Mouse (Mus musculus) neural tube, embryonic 11.5 days (tissue): ENCODE measurements around the gene Vmn2r57. TPM values are rescaled to one million over a fixed set of nuclear protein-coding genes. Genes with fewer than 3 reads are reported as not detected.
A peak's percentile ranks its signal among the peaks of the same experiment; 100 is the strongest.
"Not testable (repeated sequence)": the region's sequence is repeated elsewhere in the genome, so short reads cannot be mapped to it uniquely, and the experiment has no call there.

Source experiments
- ATAC-seq: fragments of 200-750 bp; cut with Nextera tagmentation; 2 replicates; pipeline ENCODE4 v1.8.0; 2017; ENCODE audit warnings: moderate number of reproducible peaks, mild to moderate bottlenecking, moderate TSS enrichment, moderate library complexity; ENCODE audit not compliant: insufficient read depth, low FRiP score, low TSS enrichment
- DNase-seq: peaks from one replicate; pipeline ENCODE4 v3.0.0-alpha.2; 2015; ENCODE audit warnings: low spot score
- H3K27ac ChIP-seq: fragments of 300-500 bp; sonication (generic); 2 replicates; pipeline ENCODE4 v1.5.1; 2014; ENCODE audit warnings: low read depth, mild to moderate bottlenecking, low read length
- H3K27me3 ChIP-seq: fragments of 300-500 bp; sonication (generic); 2 replicates; pipeline ENCODE4 v1.6.1; 2014; ENCODE audit warnings: mild to moderate bottlenecking, low read length, mixed read lengths; ENCODE audit not compliant: control insufficient read depth, insufficient read depth
- H3K36me3 ChIP-seq: fragments of 300-500 bp; sonication (generic); 2 replicates; pipeline ENCODE4 v1.6.1; 2014; ENCODE audit warnings: mild to moderate bottlenecking, low read length, moderate library complexity, mixed read lengths; ENCODE audit not compliant: control insufficient read depth, insufficient read depth
- H3K4me1 ChIP-seq: fragments of 300-500 bp; sonication (generic); 2 replicates; pipeline ENCODE4 v1.6.1; 2014; ENCODE audit warnings: low read length, mixed read lengths; ENCODE audit not compliant: control insufficient read depth, insufficient read depth
- H3K4me2 ChIP-seq: fragments of 300-500 bp; sonication (generic); 2 replicates; pipeline ENCODE4 v1.6.1; 2014; ENCODE audit warnings: low read depth, mild to moderate bottlenecking, moderate library complexity
- H3K4me3 ChIP-seq: fragments of 300-500 bp; sonication (generic); 2 replicates; pipeline ENCODE4 v1.5.1; 2014; ENCODE audit warnings: low read depth, low read length
- H3K9ac ChIP-seq: fragments of 300-500 bp; sonication (generic); 2 replicates; pipeline ENCODE4 v1.6.1; 2014; ENCODE audit warnings: mild to moderate bottlenecking, low read length
- H3K9me3 ChIP-seq: fragments of 300-500 bp; sonication (generic); 2 replicates; pipeline ENCODE4 v1.6.1; 2016; ENCODE audit warnings: low read length; ENCODE audit not compliant: control insufficient read depth
- WGBS: fragments of 180-500 bp; shearing (Covaris S2); extraction: QIAGEN DNeasy Blood & Tissue Kit; methylation state at CpG from one replicate; pipeline ENCODE4 v1.1.7; 2014; 5-methylcytosine and 5-hydroxymethylcytosine counted together
- polyA plus RNA-seq: library from polyadenylated mRNA; unstranded; fragments of >200 nt; fragmentation: Nextera tagmentation; extraction: Ambion mirVana; gene quantifications from 2 replicates; pipeline ENCODE4 v1.2.1, GENCODE M21; 2014

Vmn2r57 gene
- 0.09 and 0.19 TPM in 2 replicates for polyA plus RNA-seq

DNA sequence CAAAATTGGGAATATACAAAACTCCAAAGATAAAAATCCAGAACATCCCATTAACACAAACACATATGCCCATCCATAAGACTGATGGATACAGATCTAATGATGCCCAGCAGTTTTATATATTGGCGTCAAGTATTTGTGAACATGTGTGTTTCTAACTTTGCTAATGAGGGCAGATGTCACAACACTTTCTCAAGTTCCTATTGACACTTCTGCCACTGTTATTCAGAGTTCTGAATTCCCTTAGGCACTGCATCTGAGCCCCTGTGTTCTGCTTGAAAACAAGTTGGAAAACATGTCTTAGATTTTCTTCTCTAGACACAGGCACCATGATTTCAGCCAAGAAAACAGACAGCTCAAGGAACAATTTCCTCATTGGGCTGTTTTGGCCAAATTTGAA, at the start of gene Vmn2r57:
Gene Vmn2r57 (minus strand): TSS at position 101 of the 400 bp plus-strand sequence.
- not testable (repeated sequence) for H3K36me3 ChIP-seq, ATAC-seq, H3K4me2 ChIP-seq, H3K27ac ChIP-seq, DNase-seq, H3K27me3 ChIP-seq, H3K9me3 ChIP-seq, H3K4me1 ChIP-seq, H3K9ac ChIP-seq, H3K4me3 ChIP-seq
- WGBS = 81% methylated on average over 1 of the region's 1 CpGs

DNA sequence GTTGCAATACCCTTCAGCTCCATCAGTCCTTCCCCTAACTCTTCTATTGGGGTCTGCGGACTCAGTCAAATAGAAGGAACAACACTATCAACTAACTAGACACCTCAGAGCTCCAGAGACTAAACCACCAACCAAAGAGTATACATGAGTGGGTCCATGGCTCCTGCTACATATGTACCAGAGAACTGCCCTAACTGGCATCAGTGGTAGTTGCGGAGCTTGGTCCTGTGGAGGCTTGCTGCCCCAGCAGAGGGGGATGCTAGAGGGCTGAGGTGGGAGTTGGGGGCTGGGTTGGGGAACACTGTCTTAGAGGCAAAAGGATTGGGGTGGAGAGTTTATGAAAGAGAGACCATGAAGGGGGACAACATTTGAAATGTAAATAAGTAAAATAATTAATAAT, 49.4 kb upstream of the Vmn2r57 start:
- Histone ChIP-seq H3K9ac (no peak overlapping the region), H3K4me2 (no peak overlapping the region), H3K27ac (no peak overlapping the region), H3K9me3 (no peaks in the 10 kb centered on the region), H3K4me3 (no peak overlapping the region), H3K4me1 (no peaks in the 10 kb centered on the region), H3K36me3 (no peaks in the 10 kb centered on the region), H3K27me3 (no peaks in the 10 kb centered on the region)
- DNase-seq = no peak
- WGBS = 92% methylated on average over 2 of the region's 2 CpGs
- ATAC-seq = no peak

DNA sequence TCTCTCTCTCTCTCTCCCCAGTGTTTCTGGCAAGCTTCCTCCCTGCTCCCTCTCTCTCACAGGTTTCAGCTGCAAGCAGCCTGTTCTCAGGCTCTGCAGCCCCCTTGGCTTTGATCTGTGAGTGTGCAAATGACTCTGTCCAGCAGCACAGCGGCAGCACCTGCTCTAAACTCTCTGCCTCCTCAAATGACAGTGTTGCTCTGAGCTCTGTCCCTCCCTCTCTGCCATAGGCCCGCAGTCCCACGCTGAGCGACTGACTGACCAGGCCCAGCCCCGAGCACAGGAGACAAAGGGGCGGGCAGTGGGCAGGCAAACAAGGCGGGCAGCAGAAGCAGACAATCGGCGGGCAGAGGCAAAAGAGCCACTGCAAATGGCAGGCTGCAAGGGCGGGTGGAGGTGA, 3.4 kb upstream of the Vmn2r57 start:
- Histone ChIP-seq H3K4me1 (no peaks in the 10 kb centered on the region), H3K4me2 (no peak overlapping the region), H3K9ac (no peak overlapping the region), H3K27ac (no peak overlapping the region), H3K36me3 (no peaks in the 10 kb centered on the region), H3K9me3 (0 out of 2 replicates have a peak, but pooled peaks cover under 1% of the 10 kb centered on the region), H3K27me3 (no peaks in the 10 kb centered on the region), H3K4me3 (no peak overlapping the region)
- WGBS = 4% methylated on average over 10 of the region's 10 CpGs
- DNase-seq (peak; percentile 9), ATAC-seq (no peak)

DNA sequence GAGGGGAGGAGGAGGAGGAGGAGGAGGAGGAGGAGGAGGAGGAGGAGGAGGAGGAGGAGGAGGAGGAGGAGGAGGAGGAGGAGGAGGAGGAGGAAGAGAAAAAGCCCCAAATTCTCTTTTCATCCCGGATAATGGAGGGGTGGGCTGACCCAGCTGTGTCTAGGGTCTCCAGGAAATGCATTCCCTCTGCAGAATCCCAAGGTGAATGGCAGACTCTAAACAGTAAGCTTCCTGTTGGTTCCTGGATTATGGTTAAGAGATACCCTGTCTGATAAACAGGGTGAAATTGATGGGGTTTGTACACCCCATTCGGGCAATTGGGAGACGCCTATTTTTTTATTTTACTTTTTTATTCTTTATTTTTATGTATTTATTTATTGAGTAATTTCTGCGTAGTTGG, 54.4 kb downstream of the Vmn2r57 start:
- no peaks in the 10 kb centered on the region for H3K36me3 ChIP-seq
- no peaks in the 10 kb centered on the region for H3K27me3 ChIP-seq
- ATAC-seq (no peak), DNase-seq (no peak)
- no peak overlapping the region for H3K4me3 ChIP-seq
- H3K4me1 ChIP-seq = no peaks in the 10 kb centered on the region
- H3K9ac ChIP-seq = no peak overlapping the region
- no peaks in the 10 kb centered on the region for H3K9me3 ChIP-seq
- H3K4me2 ChIP-seq = no peak overlapping the region
- 75% methylated on average over 4 of the region's 4 CpGs for WGBS
- no peak overlapping the region for H3K27ac ChIP-seq

DNA sequence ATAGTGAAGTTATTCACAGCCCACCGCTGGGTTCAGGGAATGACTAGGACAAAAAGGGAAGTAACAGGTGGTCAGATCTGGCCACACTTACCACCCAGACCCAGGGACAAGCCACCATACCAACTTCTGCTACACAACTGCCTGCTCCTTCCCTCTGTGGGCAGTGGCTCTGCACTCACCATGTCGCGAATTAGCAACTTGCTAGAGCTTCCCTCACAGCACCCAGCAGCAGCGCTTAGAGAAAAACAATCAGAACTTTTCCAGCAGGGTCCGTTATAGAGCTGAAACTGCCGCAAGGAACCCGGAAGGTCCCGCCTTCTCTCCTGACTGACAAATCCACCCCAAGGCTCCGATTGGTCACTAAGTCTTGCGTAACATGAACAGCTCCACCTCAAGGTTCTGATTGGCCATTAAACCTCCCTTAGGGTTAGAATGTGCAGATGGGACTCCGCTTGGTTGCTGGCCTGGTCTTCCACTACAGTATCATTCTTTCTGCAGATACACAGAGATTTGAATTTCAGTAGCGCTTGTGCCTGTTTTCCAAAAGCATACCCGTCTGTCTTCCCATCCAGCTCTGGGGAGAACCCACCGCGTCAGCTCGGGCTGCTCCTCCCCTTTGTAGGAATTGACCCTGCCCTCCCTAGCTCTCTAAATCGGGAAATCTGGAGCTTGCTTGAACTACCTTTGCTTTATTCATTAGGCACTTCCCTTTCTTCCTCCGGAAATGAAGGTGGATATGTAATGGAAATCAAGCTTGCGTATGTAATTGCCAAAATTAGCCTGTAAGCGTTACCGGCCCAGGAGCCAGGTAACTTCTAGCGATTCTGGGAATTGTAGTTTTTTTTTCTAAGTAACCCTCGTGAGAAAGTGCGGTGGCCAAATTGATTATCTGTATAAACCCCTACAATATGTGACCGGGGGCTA, 55.2 kb downstream of the Vmn2r57 start, which contains the start of gene AI987944:
Gene AI987944 (minus strand): TSS at position 332 of the 924 bp plus-strand sequence.
- H3K9me3 ChIP-seq = no peaks in the 10 kb centered on the region
- WGBS = under 1% methylated on average over 25 of the region's 25 CpGs
- peak within 1 kb of the TSS; percentile 67; the same call in 1 of the 2 replicates for H3K27ac ChIP-seq
- no peaks in the 10 kb centered on the region for H3K36me3 ChIP-seq
- no peaks in the 10 kb centered on the region for H3K27me3 ChIP-seq
- peak within 1 kb of the TSS; percentile 45 for H3K4me2 ChIP-seq
- peak within 1 kb of the TSS; percentile 57 for H3K4me3 ChIP-seq
- H3K4me1 ChIP-seq = no peaks in the 10 kb centered on the region
- peak; percentile 99 for ATAC-seq
- DNase-seq = peak; percentile 82
- peak within 1 kb of the TSS; percentile 54 for H3K9ac ChIP-seq

Other genes starting within 250 kb of the Vmn2r57 start
- gene AI987944, start 55.3 kb downstream of the Vmn2r57 start, polyA plus RNA-seq = 9.1 and 10.0 TPM in 2 replicates
- 0.21 TPM in 1 of 2 replicates, not detected in the other for gene Gm20449, start 50.7 kb upstream of the Vmn2r57 start, polyA plus RNA-seq
- gene AW146154, start 51.2 kb upstream of the Vmn2r57 start, polyA plus RNA-seq = 4.6 and 4.9 TPM in 2 replicates
- gene Gm6871, start 125.0 kb upstream of the Vmn2r57 start, polyA plus RNA-seq = not detected in 2 replicates
- gene 2610021A01Rik, start 150.5 kb upstream of the Vmn2r57 start, polyA plus RNA-seq = 15.9 and 17.0 TPM in 2 replicates
- 17.0 and 19.7 TPM in 2 replicates for gene Zfp788, start 184.5 kb upstream of the Vmn2r57 start, polyA plus RNA-seq